In genomic region chr11:45959598-45959997, GRCm38 (mm10) we compare ENCODE assay signal across 10 mouse cellular contexts. TPM values are rescaled to one million over a fixed set of nuclear protein-coding genes. Genes with fewer than 3 reads are reported as not detected.
DNase-seq lines count a peak whose midpoint lies in the region; ATAC-seq and TF ChIP-seq lines count a peak whose summit lies in the region.
"Had no signal": no experiment of that assay in that cellular context is flagged by ENCODE, and none has a peak within 500 bp of the region (broad histone marks: within the 10 kb centered on the region; RNA-seq: fewer than 3 reads in every experiment).

No protein-coding gene starts in this region.

- peak; percentile 24 for DNase-seq in embryonic facial prominence, embryonic 11.5 days (ENCODE audit: low spot score)
- DNase-seq in embryonic facial prominence, embryonic 10.5 days (ENCODE audit: low spot score): no peak
- peak; percentile 68 for DNase-seq in lung, embryonic 14.5 days
- no peak for DNase-seq in lung, postnatal 25 days (ENCODE audit: low spot score)
- DNase-seq in ES-CJ7 (ENCODE audit: low read depth, low spot score): peak; percentile 44
- peak; percentile 55 for DNase-seq in lung, postnatal 36 days
- no peak for DNase-seq in yolk sac, embryonic 10.5 days (ENCODE audit: low spot score)
- DNase-seq in Muller cell, postnatal 12 days (ENCODE audit: inconsistent ontology term): no peak
- DNase-seq: kidney, adult 2 months; liver, embryonic 13.5 days had no signal

- no peak overlapping the region for H3K4me3 ChIP-seq in embryonic facial prominence, embryonic 11.5 days (ENCODE audit: low read depth, low read length)
- no peak overlapping the region for H3K4me3 ChIP-seq in embryonic facial prominence, embryonic 10.5 days
- H3K4me3 ChIP-seq in lung, embryonic 14.5 days (ENCODE audit: low read depth, low read length): no peak overlapping the region
- H3K4me3 ChIP-seq: liver, embryonic 13.5 days had no signal

- H3K27me3 ChIP-seq in embryonic facial prominence, embryonic 11.5 days (ENCODE audit: control insufficient read depth, insufficient read depth, low read length): no peaks in the 10 kb centered on the region
- no peaks in the 10 kb centered on the region for H3K27me3 ChIP-seq in embryonic facial prominence, embryonic 10.5 days (replicated peaks; ENCODE audit: low read depth, poor library complexity, severe bottlenecking)
- H3K27me3 ChIP-seq in lung, embryonic 14.5 days (ENCODE audit: insufficient read depth, low read length): no peaks in the 10 kb centered on the region

- H3K27ac ChIP-seq in embryonic facial prominence, embryonic 11.5 days (replicated peaks; ENCODE audit: low read depth, low read length): no peak overlapping the region
- H3K27ac ChIP-seq in embryonic facial prominence, embryonic 10.5 days (replicated peaks): no peak overlapping the region
- no peak overlapping the region for H3K27ac ChIP-seq in lung, embryonic 14.5 days (ENCODE audit: low read depth)
- H3K27ac ChIP-seq: liver, embryonic 13.5 days had no signal

- H3K9me3 ChIP-seq in embryonic facial prominence, embryonic 11.5 days (replicated peaks; ENCODE audit: control insufficient read depth, low read length): no peaks in the 10 kb centered on the region
- H3K9me3 ChIP-seq in embryonic facial prominence, embryonic 10.5 days: no peaks in the 10 kb centered on the region
- no peaks in the 10 kb centered on the region for H3K9me3 ChIP-seq in lung, embryonic 14.5 days (ENCODE audit: low read depth, low read length)
- H3K9me3 ChIP-seq: liver, embryonic 13.5 days had no signal

- no peak for ATAC-seq in embryonic facial prominence, embryonic 11.5 days (replicated peaks; ENCODE audit: insufficient number of reproducible peaks, low FRiP score, low TSS enrichment, low read depth)
- ATAC-seq in lung, embryonic 14.5 days (ENCODE audit: insufficient read depth): no peak

- peak; percentile 35 for TF ChIP-seq CTCF in lung, embryonic 14.5 days (IDR thresholded peaks at IDR 0.05; ENCODE audit: low read depth)

- H3K36me3 ChIP-seq in embryonic facial prominence, embryonic 11.5 days (replicated peaks; ENCODE audit: control insufficient read depth, insufficient read depth, low read depth, low read length): no peaks in the 10 kb centered on the region
- H3K36me3 ChIP-seq in embryonic facial prominence, embryonic 10.5 days (replicated peaks): no peaks in the 10 kb centered on the region
- H3K36me3 ChIP-seq in lung, embryonic 14.5 days (ENCODE audit: insufficient read depth): no peaks in the 10 kb centered on the region
- H3K36me3 ChIP-seq: liver, embryonic 13.5 days had no signal

- WGBS in embryonic facial prominence, embryonic 11.5 days: 76% methylated on average over 3 of the region's 3 CpGs
- WGBS in embryonic facial prominence, embryonic 10.5 days: 78% methylated on average over 3 of the region's 3 CpGs
- WGBS in lung, embryonic 14.5 days: 84% methylated on average over 3 of the region's 3 CpGs

- H3K4me2 ChIP-seq in embryonic facial prominence, embryonic 11.5 days (ENCODE audit: low read depth, low read length): no peak overlapping the region
- H3K4me2 ChIP-seq in lung, embryonic 14.5 days: no peak overlapping the region
- H3K4me2 ChIP-seq: liver, embryonic 13.5 days had no signal

- H3K9ac ChIP-seq in embryonic facial prominence, embryonic 11.5 days (replicated peaks; ENCODE audit: low read length): no peak overlapping the region
- H3K9ac ChIP-seq in lung, embryonic 14.5 days: no peak overlapping the region
- H3K9ac ChIP-seq: liver, embryonic 13.5 days had no signal

- H3K4me1 ChIP-seq in embryonic facial prominence, embryonic 11.5 days (ENCODE audit: control insufficient read depth, insufficient read depth, low read length): no peaks in the 10 kb centered on the region
- peaks cover 2% of the 10 kb centered on the region; the same call in 1 of the 2 replicates for H3K4me1 ChIP-seq in embryonic facial prominence, embryonic 10.5 days
- H3K4me1 ChIP-seq in lung, embryonic 14.5 days (ENCODE audit: insufficient read depth): no peaks in the 10 kb centered on the region

RNA-seq across cellular contexts. Expression of gene Thg1l, which starts 4.3 kb away (rescaled TPM):
- 13.8 and 14.8 TPM in 2 replicates for polyA plus RNA-seq in embryonic facial prominence, embryonic 11.5 days (2014; fragmentation: Nextera tagmentation; extraction: Ambion mirVana)
- polyA plus RNA-seq in embryonic facial prominence, embryonic 10.5 days (2016; fragmentation: Nextera tagmentation; extraction: Ambion mirVana): 16.6 and 16.7 TPM in 2 replicates
- 11.6 and 14.1 TPM in 2 replicates for polyA plus RNA-seq in lung, embryonic 14.5 days (2014; fragmentation: Nextera tagmentation; extraction: Ambion mirVana)

RNA-seq across cellular contexts. Expression of gene Lsm11, which starts 14.9 kb away (rescaled TPM):
- polyA plus RNA-seq in embryonic facial prominence, embryonic 11.5 days (2014; fragmentation: Nextera tagmentation; extraction: Ambion mirVana): 8.0 and 8.6 TPM in 2 replicates
- 6.4 and 7.3 TPM in 2 replicates for polyA plus RNA-seq in embryonic facial prominence, embryonic 10.5 days (2016; fragmentation: Nextera tagmentation; extraction: Ambion mirVana)
- 9.9 and 10.0 TPM in 2 replicates for polyA plus RNA-seq in lung, embryonic 14.5 days (2014; fragmentation: Nextera tagmentation; extraction: Ambion mirVana)

RNA-seq across cellular contexts. Expression of gene Sox30, which starts 20.5 kb away (rescaled TPM):
- polyA plus RNA-seq in embryonic facial prominence, embryonic 11.5 days (2014; fragmentation: Nextera tagmentation; extraction: Ambion mirVana): 0.22 and 0.25 TPM in 2 replicates
- polyA plus RNA-seq in embryonic facial prominence, embryonic 10.5 days (2016; fragmentation: Nextera tagmentation; extraction: Ambion mirVana): 0.12 and 0.13 TPM in 2 replicates
- polyA plus RNA-seq in lung, embryonic 14.5 days (2014; fragmentation: Nextera tagmentation; extraction: Ambion mirVana): 0.09 and 0.12 TPM in 2 replicates
- polyA plus RNA-seq: liver, embryonic 13.5 days had no signal

Comparison
In these comparisons a context has a peak if more than half of its experiments do, and no peak if none do; other contexts are left out.
1. DNase-seq: peak in embryonic facial prominence, embryonic 11.5 days (single experiment), lung, embryonic 14.5 days (single experiment), ES-CJ7 (single experiment) and lung, postnatal 36 days (single experiment); none in embryonic facial prominence, embryonic 10.5 days (single experiment), lung, postnatal 25 days (single experiment), yolk sac, embryonic 10.5 days (single experiment) and Muller cell, postnatal 12 days (single experiment).